Mouse (Mus musculus) adrenal gland, adult 18-20 months (tissue): Measurements from ENCODE around the gene Klhdc7a. TPM values are rescaled to one million over a fixed set of nuclear protein-coding genes. Genes with fewer than 3 reads are reported as not detected.

Experiments used
- microRNA-seq, 2 experiments: library from miRNA; unstranded; fragments of <30 nt; microRNA quantifications; one replicate each; pipeline ENCODE4 v1.2.0; 2021; ENCODE audit warnings: borderline number of aligned reads in 2 of 2
- total RNA-seq, 2 experiments: library from RNA; stranded (reverse); gene quantifications; 1 replicate in 1 of 2; 2 replicates in 1 of 2; pipeline ENCODE4 v1.2.3; 2021

Klhdc7a gene
- total RNA-seq, 2 experiments from 2014 or later = 7.7 to 27.3 TPM

Small RNAs within 50 kb of the gene (microRNA-seq; reads per million reads assigned to microRNA genes)
- 0 reads per million in 2 experiments for gene Mir2139

Other genes starting within 250 kb of the Klhdc7a start
- gene Pax7, start 134.5 kb downstream of the Klhdc7a start, total RNA-seq = not detected